In genomic region chr13:98208842-98209241, GRCm38 (mm10) we compare ENCODE assay signal across 10 mouse cellular contexts. TPM values are rescaled to one million over a fixed set of nuclear protein-coding genes. Genes with fewer than 3 reads are reported as not detected.
DNase-seq lines count a peak whose midpoint lies in the region; ATAC-seq and TF ChIP-seq lines count a peak whose summit lies in the region.
"Had no signal": no experiment of that assay in that cellular context is flagged by ENCODE, and none has a peak within 500 bp of the region (broad histone marks: within the 10 kb centered on the region; RNA-seq: fewer than 3 reads in every experiment).

No protein-coding gene starts in this region.

- intact Hi-C loops in left cerebral cortex, adult 2 months (cut with DNase I), result loop anchor here (5.0 kb wide), 2 partner anchors 72 to 177 kb away; no protein-coding TSS in a partner anchor

- no peak overlapping the region for H3K9ac ChIP-seq in forebrain, embryonic 16.5 days (replicated peaks; ENCODE audit: low read depth, low read length)

- no peak overlapping the region for H3K4me3 ChIP-seq in forebrain, embryonic 10.5 days
- H3K4me3 ChIP-seq in forebrain, embryonic 16.5 days (replicated peaks; ENCODE audit: low read length), result no peak overlapping the region
- no peak overlapping the region for H3K4me3 ChIP-seq in left cerebral cortex, adult 2 months
- H3K4me3 ChIP-seq: megakaryocyte, embryonic 14.5 days had no signal

- 40% methylated on average over 9 of the region's 9 CpGs for WGBS in forebrain, embryonic 10.5 days
- 39% methylated on average over 9 of the region's 9 CpGs for WGBS in forebrain, embryonic 16.5 days

- H3K27ac ChIP-seq in forebrain, embryonic 10.5 days, result no peak overlapping the region
- H3K27ac ChIP-seq in forebrain, embryonic 16.5 days (ENCODE audit: low read length), result no peak overlapping the region
- no peak overlapping the region for H3K27ac ChIP-seq in left cerebral cortex, adult 2 months

- H3K9me3 ChIP-seq in forebrain, embryonic 10.5 days, result no peaks in the 10 kb centered on the region
- no peaks in the 10 kb centered on the region for H3K9me3 ChIP-seq in forebrain, embryonic 16.5 days (ENCODE audit: control insufficient read depth, low read length)

- H3K4me2 ChIP-seq in forebrain, embryonic 16.5 days (ENCODE audit: low read length), result no peak overlapping the region

- H3K27me3 ChIP-seq in forebrain, embryonic 10.5 days (ENCODE audit: poor library complexity, severe bottlenecking), result peaks cover 42% of the 10 kb centered on the region
- H3K27me3 ChIP-seq in forebrain, embryonic 16.5 days (replicated peaks; ENCODE audit: control insufficient read depth, insufficient read depth, low read length), result peaks cover 8% of the 10 kb centered on the region; the same call in 1 of the 2 replicates

- no peaks in the 10 kb centered on the region for H3K36me3 ChIP-seq in forebrain, embryonic 10.5 days (replicated peaks)
- no peaks in the 10 kb centered on the region for H3K36me3 ChIP-seq in forebrain, embryonic 16.5 days (ENCODE audit: control insufficient read depth, insufficient read depth)

- H3K4me1 ChIP-seq in forebrain, embryonic 10.5 days, result peaks cover 23% of the 10 kb centered on the region
- peaks cover 11% of the 10 kb centered on the region for H3K4me1 ChIP-seq in forebrain, embryonic 16.5 days (replicated peaks; ENCODE audit: control insufficient read depth, insufficient read depth, low read length)

- DNase-seq in forebrain, embryonic 10.5 days (ENCODE audit: extremely low spot score, low spot score), result peak; percentile 37
- peak; percentile 28 to 29 for DNase-seq in left cerebral cortex, adult 2 months (ENCODE audit: extremely low spot score in 1 of 2, low spot score in 2 of 2)
- no peak for DNase-seq in left cerebral cortex, adult 9 months (ENCODE audit: low spot score in 2 of 2)
- DNase-seq in embryo, embryonic 10 days (ENCODE audit: low spot score), result peak; percentile 47
- peak; percentile 62 to 67 for DNase-seq in right cerebral cortex, postnatal 10 days (ENCODE audit: low spot score in 2 of 2)
- no peak for DNase-seq in urinary bladder, postnatal 10 days (ENCODE audit: low spot score)
- no peak for DNase-seq in spleen, postnatal 36 days (ENCODE audit: low spot score in 2 of 2)
- DNase-seq: cerebellum, adult 9-11 months had no signal

- peak; percentile 67 for TF ChIP-seq CTCF in left cerebral cortex, adult 2 months (IDR thresholded peaks at IDR 0.05)

- ATAC-seq in forebrain, embryonic 16.5 days, result no peak

RNA-seq across cellular contexts. Expression of gene Arhgef28, which starts 2.6 kb away (rescaled TPM):
- polyA plus RNA-seq in forebrain, embryonic 10.5 days (2016; fragmentation: Nextera tagmentation; extraction: Ambion mirVana), result 5.7 and 5.9 TPM in 2 replicates
- polyA plus RNA-seq in forebrain, embryonic 16.5 days (2015; fragmentation: Nextera tagmentation; extraction: Ambion mirVana), result 16.3 and 17.3 TPM in 2 replicates
- 10 to 100 TPM; 37.4 to 40.7 TPM for total RNA-seq in left cerebral cortex, adult 2 months (2021)

RNA-seq across cellular contexts. Expression of gene Utp15, which starts 54.0 kb away (rescaled TPM):
- 50.7 and 53.6 TPM in 2 replicates for polyA plus RNA-seq in forebrain, embryonic 10.5 days (2016; fragmentation: Nextera tagmentation; extraction: Ambion mirVana)
- polyA plus RNA-seq in forebrain, embryonic 16.5 days (2015; fragmentation: Nextera tagmentation; extraction: Ambion mirVana), result 37.3 and 38.9 TPM in 2 replicates
- 10 to 100 TPM; 22.2 to 23.0 TPM for total RNA-seq in left cerebral cortex, adult 2 months (2021)

RNA-seq across cellular contexts. Expression of gene Ankra2, which starts 54.0 kb away (rescaled TPM):
- polyA plus RNA-seq in forebrain, embryonic 10.5 days (2016; fragmentation: Nextera tagmentation; extraction: Ambion mirVana), result 14.7 and 15.7 TPM in 2 replicates
- polyA plus RNA-seq in forebrain, embryonic 16.5 days (2015; fragmentation: Nextera tagmentation; extraction: Ambion mirVana), result 55.9 and 65.2 TPM in 2 replicates
- total RNA-seq in left cerebral cortex, adult 2 months (2021), result 10 to 100 TPM; 47.1 TPM

Comparison
In these comparisons a context has a peak if more than half of its experiments do, and no peak if none do; other contexts are left out.
1. DNase-seq: peak in forebrain, embryonic 10.5 days (single experiment), left cerebral cortex, adult 2 months (2 of 2), embryo, embryonic 10 days (single experiment) and right cerebral cortex, postnatal 10 days (2 of 2); none in left cerebral cortex, adult 9 months (0 of 2), urinary bladder, postnatal 10 days (single experiment) and spleen, postnatal 36 days (0 of 2).